Mouse (Mus musculus): ENCODE results near the gene Gm44790.

DNA sequence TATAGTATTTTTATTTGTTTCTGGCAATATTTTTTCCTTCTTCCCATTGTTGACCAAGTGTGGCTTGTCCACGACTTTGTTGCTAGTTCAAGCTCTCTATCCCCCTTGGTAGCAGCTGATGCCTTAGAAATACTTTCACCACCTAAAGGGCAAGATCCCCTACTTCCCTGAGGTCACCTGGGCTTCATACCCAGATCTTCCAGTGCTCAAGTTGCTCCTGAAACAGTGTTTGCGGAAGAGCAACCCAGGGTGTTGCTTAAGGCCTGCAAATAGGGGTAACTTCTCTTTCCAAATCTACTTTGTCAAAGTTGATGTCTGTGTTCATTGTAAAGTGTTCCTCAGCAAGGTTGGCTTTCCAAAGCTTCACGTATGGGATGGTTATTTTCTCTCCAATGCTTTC lies 7.2 kb upstream of the Gm44790 start:
- TF ChIP-seq CTCF (IDR thresholded peaks at IDR 0.05; ENCODE audit: low read depth, low read length) (no peak), EP300 (IDR thresholded peaks at IDR 0.05; ENCODE audit: insufficient read depth, low read depth, low read length) (no peak), POLR2A (IDR thresholded peaks at IDR 0.05; ENCODE audit: insufficient read depth, low read length) (no peak)

Measured in ES-Bruce4 (cell line).